Mouse (Mus musculus) testis, adult 2 months (tissue): ENCODE results near the gene E330009J07Rik.

Experiments
- CTCF ChIP-seq: fragments of 200-500 bp; IDR thresholded peaks from 2 replicates; pipeline ENCODE4 v1.5.1; 2012; ENCODE audit warnings: low read depth, mild to moderate bottlenecking, inconsistent platforms, low read length, moderate library complexity; ENCODE audit not compliant: control insufficient read depth, insufficient read depth, insufficient replicate concordance
- POLR2A ChIP-seq: fragments of 200-500 bp; IDR thresholded peaks from 2 replicates; pipeline ENCODE4 v1.6.1; 2012; ENCODE audit warnings: low read depth, mild to moderate bottlenecking, inconsistent platforms, low read length, moderate library complexity; ENCODE audit not compliant: control insufficient read depth

- TF ChIP-seq CTCF (no peak), POLR2A (no peak)
Observed at GRCm38 (mm10) chr6:40380181-40380580, 55.8 kb downstream of the E330009J07Rik start.
